Mouse (Mus musculus) E14TG2a.4 (cell line): ENCODE measurements around the gene Zdhhc18.
A peak's percentile ranks its signal among the peaks of the same experiment; 100 is the strongest.

Source experiments
- CTCF ChIP-seq: conservative IDR thresholded peaks from 2 replicates; pipeline ENCODE4 v1.5.1; 2014; ENCODE audit warnings: low read length
- NANOG ChIP-seq: IDR thresholded peaks from 2 replicates; pipeline ENCODE4 v1.6.1; 2014; ENCODE audit warnings: borderline replicate concordance, low read length, mixed read lengths
- POU5F1 ChIP-seq: IDR thresholded peaks from 2 replicates; pipeline ENCODE4 v1.6.1; 2014; ENCODE audit warnings: low read length, borderline replicate concordance

- TF ChIP-seq CTCF (peak; percentile 55), POU5F1 (no peak), NANOG (no peak)
These were observed 37.5 kb downstream of the Zdhhc18 start for GRCm38 (mm10) chr4:133612416-133612815.
